Mouse (Mus musculus): ENCODE data around the gene Stip1. TPM values are rescaled to one million over a fixed set of nuclear protein-coding genes. Genes with fewer than 3 reads are reported as not detected.

Stip1 gene
- polyA plus RNA-seq, 1 experiment from 2014 or later, result 168 TPM

GRCm38 (mm10) chr19:7040637-7041130 is 917 bp upstream of the Stip1 start:
- H3K27ac ChIP-seq, result peak overlapping the region; percentile 96
- peak overlapping the region; percentile 87 for H3K4me2 ChIP-seq
- H3K9me3 ChIP-seq (replicated peaks), result no peaks in the 10 kb centered on the region
- peak overlapping the region; percentile 60 for H3K4me3 ChIP-seq
- H3K9ac ChIP-seq, result peak overlapping the region; percentile 76
- 18% methylated on average over 13 of the region's 13 CpGs for WGBS
- no peaks in the 10 kb centered on the region for H3K36me3 ChIP-seq
- no peak for ATAC-seq (replicated peaks; ENCODE audit: insufficient number of reproducible peaks, insufficient read depth, low FRiP score, low read depth)
- no peaks in the 10 kb centered on the region for H3K27me3 ChIP-seq
- H3K4me1 ChIP-seq (replicated peaks), result peaks cover 42% of the 10 kb centered on the region

DNA sequence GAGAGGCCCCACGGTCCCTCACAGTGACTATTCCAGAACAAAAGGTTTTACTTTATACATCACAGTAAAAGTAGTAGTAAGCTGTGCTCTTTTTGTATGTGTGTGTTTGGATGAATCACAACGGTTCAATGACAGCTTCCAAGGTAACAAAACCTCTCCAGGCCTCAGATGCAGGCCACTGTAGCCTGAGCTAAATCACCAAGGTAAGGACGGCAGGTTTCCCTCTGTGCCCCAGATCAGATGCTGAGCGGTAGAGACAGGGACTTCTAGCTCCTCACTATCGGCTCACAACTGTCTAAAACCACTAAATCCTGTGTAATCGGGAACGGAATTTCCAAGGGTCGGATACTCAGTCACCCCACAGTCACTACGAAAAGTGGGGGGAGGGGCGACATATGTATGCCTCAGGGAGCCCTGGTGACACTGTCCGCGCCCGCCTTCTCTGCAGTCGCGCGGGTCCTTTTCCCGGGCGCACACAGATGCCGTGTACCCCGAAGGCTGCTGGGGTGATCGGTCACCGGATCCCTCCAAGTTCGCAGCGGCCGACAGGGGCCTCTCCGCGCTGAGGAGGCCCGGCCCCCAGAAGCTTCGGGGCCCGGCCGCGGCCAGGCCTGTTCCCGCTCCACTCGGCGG is 563 bp downstream of the Stip1 start:
- H3K9me3 ChIP-seq (replicated peaks), result no peaks in the 10 kb centered on the region
- H3K27ac ChIP-seq, result peak overlapping the region; percentile 91
- peaks cover 10% of the 10 kb centered on the region for H3K36me3 ChIP-seq
- peak overlapping the region; percentile 90 for H3K4me3 ChIP-seq
- H3K4me2 ChIP-seq, result peak overlapping the region; percentile 75
- ATAC-seq (replicated peaks; ENCODE audit: insufficient number of reproducible peaks, insufficient read depth, low FRiP score, low read depth), result peak; percentile 4
- H3K27me3 ChIP-seq, result no peaks in the 10 kb centered on the region
- peaks cover 33% of the 10 kb centered on the region for H3K4me1 ChIP-seq (replicated peaks)
- 2% methylated on average over 34 of the region's 35 CpGs for WGBS
- H3K9ac ChIP-seq, result peak overlapping the region; percentile 88

GRCm38 (mm10) chr19:7034006-7034405 is 5.8 kb downstream of the Stip1 start:
- no peak overlapping the region for H3K4me3 ChIP-seq
- H3K36me3 ChIP-seq, result peaks cover 56% of the 10 kb centered on the region
- no peaks in the 10 kb centered on the region for H3K9me3 ChIP-seq (replicated peaks)
- no peak overlapping the region for H3K4me2 ChIP-seq
- H3K27me3 ChIP-seq, result no peaks in the 10 kb centered on the region
- no peak overlapping the region for H3K9ac ChIP-seq
- no peak overlapping the region for H3K27ac ChIP-seq
- peaks cover 23% of the 10 kb centered on the region for H3K4me1 ChIP-seq (replicated peaks)
- 81% methylated on average over 5 of the region's 5 CpGs for WGBS
- ATAC-seq (replicated peaks; ENCODE audit: insufficient number of reproducible peaks, insufficient read depth, low FRiP score, low read depth), result no peak

DNA sequence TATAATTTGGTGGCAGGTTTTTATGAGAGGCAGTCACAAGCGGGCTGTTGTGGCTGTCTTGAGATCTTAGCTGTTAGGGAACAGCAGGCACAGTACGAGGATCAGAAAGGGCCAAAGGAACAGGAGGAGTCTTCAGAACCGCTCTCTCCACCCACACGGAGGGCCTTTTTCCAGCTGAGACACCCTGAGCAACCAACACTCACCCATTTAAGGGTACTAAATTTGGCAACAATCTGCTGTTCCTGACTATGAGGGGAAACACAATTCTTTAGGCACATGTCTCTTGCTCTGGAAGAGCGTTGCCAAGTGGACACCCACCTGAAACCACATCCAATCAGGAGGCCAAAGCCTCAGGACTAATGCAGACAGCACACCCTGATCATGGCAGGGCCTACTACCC is 10.2 kb downstream of the Stip1 start:
- H3K9me3 ChIP-seq (replicated peaks), result no peaks in the 10 kb centered on the region
- H3K4me1 ChIP-seq (replicated peaks), result no peaks in the 10 kb centered on the region
- H3K36me3 ChIP-seq, result peaks cover 91% of the 10 kb centered on the region
- H3K27me3 ChIP-seq, result no peaks in the 10 kb centered on the region
- H3K4me3 ChIP-seq, result no peak overlapping the region
- H3K9ac ChIP-seq, result no peak overlapping the region
- no peak overlapping the region for H3K27ac ChIP-seq
- no peak overlapping the region for H3K4me2 ChIP-seq
- no peak for ATAC-seq (replicated peaks; ENCODE audit: insufficient number of reproducible peaks, insufficient read depth, low FRiP score, low read depth)
- WGBS, result 93% methylated on average over 5 of the region's 5 CpGs

- no peak overlapping the region for H3K4me3 ChIP-seq
- H3K27ac ChIP-seq, result peak overlapping the region; percentile 60
- ATAC-seq (replicated peaks; ENCODE audit: insufficient number of reproducible peaks, insufficient read depth, low FRiP score, low read depth), result peak; percentile 18; the same call in 1 of the 2 replicates
- no peak overlapping the region for H3K9ac ChIP-seq
- H3K27me3 ChIP-seq, result no peaks in the 10 kb centered on the region
- H3K36me3 ChIP-seq, result peaks cover 56% of the 10 kb centered on the region
- 42% methylated on average over 3 of the region's 3 CpGs for WGBS
- H3K9me3 ChIP-seq (replicated peaks), result no peaks in the 10 kb centered on the region
- no peak overlapping the region for H3K4me2 ChIP-seq
- H3K4me1 ChIP-seq (replicated peaks), result peaks cover 10% of the 10 kb centered on the region
These were observed 19.5 kb downstream of the Stip1 start for GRCm38 (mm10) chr19:7020224-7020641.

GRCm38 (mm10) chr19:7019191-7019590 is 20.6 kb downstream of the Stip1 start, which contains the start of gene Fermt3:
Gene Fermt3, minus strand, starts transcription at chr19:7019469.
- ATAC-seq (replicated peaks; ENCODE audit: insufficient number of reproducible peaks, insufficient read depth, low FRiP score, low read depth), result peak; percentile 53; the same call in 1 of the 2 replicates
- Histone ChIP-seq H3K9ac (no peak within 1 kb of the TSS), H3K36me3 (peaks cover 45% of the 10 kb centered on the region), H3K27me3 (no peaks in the 10 kb centered on the region), H3K4me1 (replicated peaks) (peaks cover 10% of the 10 kb centered on the region), H3K9me3 (replicated peaks) (no peaks in the 10 kb centered on the region), H3K4me2 (peak within 1 kb of the TSS; percentile 23; the same call in 1 of the 2 replicates), H3K27ac (peak within 1 kb of the TSS; percentile 60), H3K4me3 (peak within 1 kb of the TSS; percentile 20)
- 58% methylated on average over 5 of the region's 5 CpGs for WGBS

GRCm38 (mm10) chr19:7018546-7018945 is 21.2 kb downstream of the Stip1 start:
- no peak for ATAC-seq (replicated peaks; ENCODE audit: insufficient number of reproducible peaks, insufficient read depth, low FRiP score, low read depth)
- H3K9me3 ChIP-seq (replicated peaks), result no peaks in the 10 kb centered on the region
- no peak overlapping the region for H3K9ac ChIP-seq
- peak overlapping the region; percentile 20 for H3K4me3 ChIP-seq
- H3K36me3 ChIP-seq, result peaks cover 40% of the 10 kb centered on the region
- H3K4me2 ChIP-seq, result peak overlapping the region; percentile 23; the same call in 1 of the 2 replicates
- WGBS, result 80% methylated on average over 11 of the region's 11 CpGs
- no peaks in the 10 kb centered on the region for H3K27me3 ChIP-seq
- H3K27ac ChIP-seq, result peak overlapping the region; percentile 60
- peaks cover 10% of the 10 kb centered on the region for H3K4me1 ChIP-seq (replicated peaks)

DNA sequence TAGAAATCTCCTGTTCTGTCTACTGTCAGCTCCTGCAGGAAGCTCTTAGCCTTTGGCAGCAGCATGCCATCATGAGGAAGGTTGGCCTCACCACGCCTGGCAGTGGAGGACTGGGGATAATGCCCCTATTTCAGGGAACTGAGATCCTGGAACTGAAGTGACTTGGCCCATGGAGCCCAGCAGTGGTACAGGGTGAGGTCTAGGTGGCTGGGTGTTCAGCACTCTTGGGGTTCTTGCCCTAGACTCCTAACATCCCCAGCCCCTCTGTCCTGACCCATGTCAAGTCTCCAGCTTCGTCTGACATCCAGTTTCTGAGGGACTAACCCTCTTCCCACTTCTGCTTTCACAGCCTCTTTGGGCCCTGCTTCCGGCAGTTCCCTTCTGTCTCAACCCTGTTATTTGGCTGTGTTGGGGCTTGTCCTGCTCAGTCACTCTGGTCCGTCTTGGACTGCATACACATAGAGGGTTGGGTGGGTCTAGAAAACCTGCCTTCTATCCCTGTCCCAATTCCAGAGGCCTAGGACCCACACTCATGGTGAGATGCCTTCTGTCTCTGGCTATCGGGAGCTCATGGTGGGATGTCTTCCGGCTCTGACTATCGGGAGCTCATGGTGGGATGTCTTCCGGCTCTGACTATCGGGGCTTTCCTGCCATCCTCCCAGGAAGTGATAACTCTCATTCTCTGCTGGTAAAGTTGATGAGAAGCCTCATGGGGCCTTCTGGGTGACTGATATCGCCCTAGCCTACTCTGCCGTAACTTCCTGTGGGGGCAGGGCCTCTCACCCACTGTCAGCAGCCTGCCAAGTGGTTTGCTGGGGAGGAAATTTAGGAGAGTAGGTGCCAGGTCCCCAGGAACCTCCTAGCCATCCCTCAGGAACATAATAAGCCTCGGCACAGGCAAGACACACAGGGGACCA is 22.0 kb downstream of the Stip1 start:
- Histone ChIP-seq H3K36me3 (peaks cover 33% of the 10 kb centered on the region), H3K4me1 (replicated peaks) (peaks cover 10% of the 10 kb centered on the region), H3K9me3 (replicated peaks) (no peaks in the 10 kb centered on the region), H3K9ac (no peak overlapping the region), H3K4me3 (peak overlapping the region; percentile 20), H3K4me2 (peak overlapping the region; percentile 23; the same call in 1 of the 2 replicates), H3K27ac (peak overlapping the region; percentile 60), H3K27me3 (no peaks in the 10 kb centered on the region)
- no peak for ATAC-seq (replicated peaks; ENCODE audit: insufficient number of reproducible peaks, insufficient read depth, low FRiP score, low read depth)
- 56% methylated on average over 12 of the region's 12 CpGs for WGBS

DNA sequence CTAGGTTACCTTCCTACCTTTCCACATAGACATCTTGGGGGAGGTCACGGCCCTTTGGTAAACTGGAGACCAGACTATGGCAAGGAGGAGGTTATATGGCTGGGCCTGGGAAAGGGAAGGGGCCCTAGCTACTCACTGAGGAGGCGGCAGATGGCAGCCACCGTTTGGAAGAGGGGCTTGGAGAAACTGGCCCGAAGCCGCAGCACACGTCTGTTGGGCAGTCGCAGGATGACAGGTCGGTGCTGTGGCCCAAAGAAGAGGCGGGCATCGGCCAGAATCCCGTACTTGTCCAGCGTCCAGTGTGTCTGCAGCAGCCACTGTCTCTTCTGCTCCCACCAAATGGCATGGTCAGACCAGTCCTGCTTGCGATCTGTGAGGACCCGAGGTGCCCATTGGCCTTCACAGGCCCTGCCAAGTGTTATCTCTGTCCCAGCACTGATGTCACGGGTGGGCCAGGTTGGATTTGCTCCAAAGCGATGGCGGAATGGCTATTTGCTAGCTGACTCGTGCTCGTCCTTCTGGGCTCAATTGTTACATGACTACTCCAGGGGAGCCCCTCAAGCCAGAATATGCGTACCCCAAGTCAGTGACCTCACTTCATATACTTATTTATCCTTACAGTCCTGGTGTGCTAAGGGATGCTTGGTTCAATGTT is 25.2 kb downstream of the Stip1 start:
- Histone ChIP-seq H3K4me1 (replicated peaks) (peaks cover 7% of the 10 kb centered on the region), H3K9ac (no peak overlapping the region), H3K36me3 (peaks cover 1% of the 10 kb centered on the region; the same call in 1 of the 2 replicates), H3K27ac (no peak overlapping the region), H3K27me3 (no peaks in the 10 kb centered on the region), H3K4me2 (no peak overlapping the region), H3K9me3 (replicated peaks) (no peaks in the 10 kb centered on the region), H3K4me3 (no peak overlapping the region)
- no peak for ATAC-seq (replicated peaks; ENCODE audit: insufficient number of reproducible peaks, insufficient read depth, low FRiP score, low read depth)
- 84% methylated on average over 20 of the region's 20 CpGs for WGBS

- Histone ChIP-seq H3K4me1 (replicated peaks) (peaks cover 3% of the 10 kb centered on the region), H3K9ac (no peak overlapping the region), H3K4me3 (no peak overlapping the region), H3K27me3 (no peaks in the 10 kb centered on the region), H3K9me3 (replicated peaks) (no peaks in the 10 kb centered on the region), H3K4me2 (no peak overlapping the region), H3K36me3 (no peaks in the 10 kb centered on the region), H3K27ac (no peak overlapping the region)
- WGBS, result 89% methylated on average over 9 of the region's 9 CpGs
- no peak for ATAC-seq (replicated peaks; ENCODE audit: insufficient number of reproducible peaks, insufficient read depth, low FRiP score, low read depth)
These were observed 25.8 kb downstream of the Stip1 start for GRCm38 (mm10) chr19:7013984-7014383.

- Histone ChIP-seq H3K27me3 (no peaks in the 10 kb centered on the region), H3K4me2 (no peak overlapping the region), H3K27ac (no peak overlapping the region), H3K36me3 (no peaks in the 10 kb centered on the region), H3K9ac (no peak overlapping the region), H3K9me3 (replicated peaks) (no peaks in the 10 kb centered on the region), H3K4me3 (no peak overlapping the region), H3K4me1 (replicated peaks) (no peaks in the 10 kb centered on the region)
- 84% methylated on average over 4 of the region's 4 CpGs for WGBS
- ATAC-seq (replicated peaks; ENCODE audit: insufficient number of reproducible peaks, insufficient read depth, low FRiP score, low read depth), result no peak
These were observed 27.3 kb downstream of the Stip1 start for GRCm38 (mm10) chr19:7012426-7012825.

Measured in heart, embryonic 15.5 days (tissue).